Mouse (Mus musculus): Measurements from ENCODE around the gene Ndufb8. TPM values are rescaled to one million over a fixed set of nuclear protein-coding genes. Genes with fewer than 3 reads are reported as not detected.

Ndufb8 gene
- polyA plus RNA-seq, 1 experiment = 648 TPM

DNA sequence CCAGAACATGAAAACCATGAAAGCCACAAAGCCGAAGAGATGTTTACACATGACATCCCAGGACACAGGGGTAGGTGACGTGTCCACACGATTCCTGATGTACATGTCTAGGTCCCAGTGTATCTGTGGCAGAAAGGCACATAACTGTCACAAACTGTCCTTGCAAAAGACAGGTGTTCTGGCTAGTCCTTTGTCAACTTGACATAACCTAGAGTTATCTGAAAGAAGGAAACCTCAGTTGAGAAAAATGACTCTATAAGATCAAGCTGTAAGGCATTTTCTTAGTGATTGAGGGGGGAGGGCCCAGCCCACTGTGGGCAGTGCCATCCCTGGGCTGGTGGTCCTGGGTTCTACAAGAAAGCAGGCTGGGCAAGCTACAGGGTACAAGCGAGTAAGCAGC is 2.5 kb downstream of the Ndufb8 start, which contains the start of gene Gm20538:
TSS of gene Gm20538 (minus strand) at position 101 of the 400 bp plus-strand sequence.
- Histone ChIP-seq H3K4me2 (ENCODE audit: low read depth) (peak within 1 kb of the TSS; percentile 90), H3K4me3 (no peak within 1 kb of the TSS), H3K27me3 (ENCODE audit: control insufficient read depth, insufficient read depth, insufficient read length) (no peaks in the 10 kb centered on the region), H3K36me3 (ENCODE audit: control insufficient read depth, insufficient read depth) (peaks cover 24% of the 10 kb centered on the region), H3ac (ENCODE audit: control insufficient read depth, insufficient read length) (no peak within 1 kb of the TSS), H3K79me2 (ENCODE audit: control insufficient read depth, insufficient read depth) (peaks cover 24% of the 10 kb centered on the region)
- TF ChIP-seq POLR2AphosphoS2 (IDR thresholded peaks at IDR 0.05; ENCODE audit: insufficient read length, low read depth) (no peak), MYOG (IDR thresholded peaks at IDR 0.05; ENCODE audit: control insufficient read depth in 1 of 3, insufficient read depth in 1 of 3, insufficient read length in 2 of 3, low read depth in 2 of 3) (no peak), MYOD1 (IDR thresholded peaks at IDR 0.05; ENCODE audit: control insufficient read depth in 1 of 3, insufficient read length in 2 of 3, low read depth in 2 of 3) (no peak), TCF12 (IDR thresholded peaks at IDR 0.05; ENCODE audit: insufficient read depth, poor library complexity, severe bottlenecking) (no peak)

DNA sequence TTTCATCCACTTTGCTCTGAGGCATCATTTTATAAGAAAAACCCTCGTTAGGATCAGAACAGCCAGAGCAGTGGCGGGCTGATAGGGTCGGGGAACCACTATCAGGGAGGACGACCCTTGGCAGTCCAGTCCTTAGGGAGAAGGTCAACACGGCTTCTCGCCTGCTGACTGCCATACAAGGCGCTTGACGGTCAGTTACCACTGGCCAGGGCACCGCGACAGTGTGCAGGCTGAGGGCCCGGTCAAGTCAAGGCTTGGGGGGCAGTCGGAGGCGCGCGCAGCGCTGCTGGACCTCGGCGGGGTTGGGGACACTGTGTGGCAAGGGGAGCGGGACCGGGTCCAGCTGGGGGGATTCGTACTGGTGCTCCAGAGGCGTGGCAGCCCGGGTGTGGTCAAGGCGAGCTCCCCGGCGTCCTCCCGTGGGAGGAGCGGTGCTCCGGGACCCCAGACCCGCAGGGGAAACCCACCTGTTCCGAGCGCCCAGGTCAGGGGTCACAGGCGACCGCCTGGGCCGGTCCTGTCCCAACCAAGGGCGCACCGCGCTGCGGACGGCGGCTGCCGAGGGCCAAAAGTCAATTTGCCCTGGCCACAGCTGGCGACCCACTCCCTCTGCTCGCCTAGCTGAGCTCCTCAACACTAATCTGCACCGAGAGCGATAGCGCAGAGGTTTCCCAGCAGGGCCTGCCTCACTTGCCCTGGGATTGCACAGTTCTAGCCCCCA is 9.8 kb downstream of the Ndufb8 start, which contains the start of gene Sec31b:
TSS of gene Sec31b (minus strand) at position 544 of the 721 bp plus-strand sequence.
- no peaks in the 10 kb centered on the region for H3K79me2 ChIP-seq (ENCODE audit: control insufficient read depth, insufficient read depth)
- peak within 1 kb of the TSS; percentile 48 for H3K4me2 ChIP-seq (ENCODE audit: low read depth)
- no peak within 1 kb of the TSS for H3K4me3 ChIP-seq
- no peaks in the 10 kb centered on the region for H3K27me3 ChIP-seq (ENCODE audit: control insufficient read depth, insufficient read depth, insufficient read length)
- H3ac ChIP-seq (ENCODE audit: control insufficient read depth, insufficient read length) = no peak within 1 kb of the TSS
- peaks cover 24% of the 10 kb centered on the region for H3K36me3 ChIP-seq (ENCODE audit: control insufficient read depth, insufficient read depth)
- TF ChIP-seq REST (IDR thresholded peaks at IDR 0.05; ENCODE audit: insufficient read depth, insufficient read length) = no peak
- TF ChIP-seq USF1 (IDR thresholded peaks at IDR 0.05; ENCODE audit: low read depth) = no peak
- peak; percentile 28 for TF ChIP-seq POLR2AphosphoS2 (IDR thresholded peaks at IDR 0.05; ENCODE audit: insufficient read length, low read depth)
- no peak for TF ChIP-seq POLR2A (IDR thresholded peaks at IDR 0.05; ENCODE audit: insufficient read length, low read depth)
- TF ChIP-seq TCF12 (IDR thresholded peaks at IDR 0.05; ENCODE audit: insufficient read depth, poor library complexity, severe bottlenecking) = no peak
- no peak for TF ChIP-seq MYOD1 (IDR thresholded peaks at IDR 0.05; ENCODE audit: control insufficient read depth in 1 of 3, insufficient read length in 2 of 3, low read depth in 2 of 3)
- TF ChIP-seq CEBPB (IDR thresholded peaks at IDR 0.05; ENCODE audit: insufficient read depth, poor library complexity, severe bottlenecking) = no peak
- TF ChIP-seq MAX (IDR thresholded peaks at IDR 0.05; ENCODE audit: low read depth) = no peak

DNA sequence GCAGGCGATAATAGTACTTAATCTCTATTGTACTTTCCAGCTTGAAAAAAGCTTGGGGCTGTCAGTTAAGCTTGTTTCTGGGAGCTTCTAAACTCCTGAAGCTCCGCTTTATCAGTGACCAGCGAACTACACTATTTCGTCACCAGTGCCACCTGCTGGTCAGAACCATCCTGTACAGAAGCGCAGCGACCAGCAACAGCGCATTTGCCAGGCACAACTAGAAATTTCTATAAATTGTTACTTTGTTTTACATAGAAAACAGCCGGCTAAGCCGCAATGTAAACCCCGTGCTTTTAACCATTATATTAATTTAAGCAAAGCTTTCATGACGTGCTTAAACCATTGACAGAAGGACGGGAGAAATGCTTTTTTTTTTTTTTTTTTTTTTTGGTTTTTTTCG is 10.5 kb downstream of the Ndufb8 start:
- no peaks in the 10 kb centered on the region for H3K27me3 ChIP-seq (ENCODE audit: control insufficient read depth, insufficient read depth, insufficient read length)
- peak overlapping the region; percentile 48 for H3K4me2 ChIP-seq (ENCODE audit: low read depth)
- H3ac ChIP-seq (ENCODE audit: control insufficient read depth, insufficient read length) = no peak overlapping the region
- TF ChIP-seq TCF12 (IDR thresholded peaks at IDR 0.05; ENCODE audit: insufficient read depth, poor library complexity, severe bottlenecking) (no peak), SRF (IDR thresholded peaks at IDR 0.05; ENCODE audit: control insufficient read depth, insufficient read length, low read depth) (no peak), USF1 (IDR thresholded peaks at IDR 0.05; ENCODE audit: low read depth) (no peak), POLR2AphosphoS2 (IDR thresholded peaks at IDR 0.05; ENCODE audit: insufficient read length, low read depth) (no peak), E2F4 (IDR thresholded peaks at IDR 0.05; ENCODE audit: insufficient read depth) (no peak), MYOG (IDR thresholded peaks at IDR 0.05; ENCODE audit: control insufficient read depth in 1 of 3, insufficient read depth in 1 of 3, insufficient read length in 2 of 3, low read depth in 2 of 3) (no peak), POLR2A (IDR thresholded peaks at IDR 0.05; ENCODE audit: insufficient read length, low read depth) (no peak)
- peaks cover 20% of the 10 kb centered on the region for H3K36me3 ChIP-seq (ENCODE audit: control insufficient read depth, insufficient read depth)
- no peak overlapping the region for H3K4me3 ChIP-seq
- H3K79me2 ChIP-seq (ENCODE audit: control insufficient read depth, insufficient read depth) = no peaks in the 10 kb centered on the region

DNA sequence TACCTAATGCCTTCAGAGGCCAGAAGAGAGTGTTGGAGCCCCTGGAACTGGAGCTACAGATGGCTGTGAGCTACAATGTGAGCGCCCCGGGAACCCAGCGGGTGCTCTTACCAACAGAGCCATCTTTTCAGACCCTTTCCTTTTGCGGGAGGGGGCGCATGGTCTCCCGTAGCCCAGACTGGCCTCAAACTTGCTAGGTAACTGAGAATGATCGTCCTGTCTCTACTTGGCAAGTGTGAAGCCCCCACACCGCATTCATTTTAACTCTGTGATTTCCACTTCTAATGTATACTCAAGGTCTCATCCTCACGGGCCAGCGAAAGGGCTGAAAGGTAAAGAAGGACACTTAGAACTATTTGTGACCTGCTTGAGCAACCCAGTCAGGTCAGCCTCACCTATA is 10.9 kb downstream of the Ndufb8 start:
- Histone ChIP-seq H3K36me3 (ENCODE audit: control insufficient read depth, insufficient read depth) (peaks cover 16% of the 10 kb centered on the region), H3K79me2 (ENCODE audit: control insufficient read depth, insufficient read depth) (no peaks in the 10 kb centered on the region), H3K4me2 (ENCODE audit: low read depth) (no peak overlapping the region), H3K4me3 (no peak overlapping the region), H3ac (ENCODE audit: control insufficient read depth, insufficient read length) (no peak overlapping the region), H3K27me3 (ENCODE audit: control insufficient read depth, insufficient read depth, insufficient read length) (no peaks in the 10 kb centered on the region)
- TF ChIP-seq POLR2A (IDR thresholded peaks at IDR 0.05; ENCODE audit: insufficient read length, low read depth) (no peak), MYOG (IDR thresholded peaks at IDR 0.05; ENCODE audit: control insufficient read depth in 1 of 3, insufficient read depth in 1 of 3, insufficient read length in 2 of 3, low read depth in 2 of 3) (no peak), CEBPB (IDR thresholded peaks at IDR 0.05; ENCODE audit: insufficient read depth, poor library complexity, severe bottlenecking) (no peak), REST (IDR thresholded peaks at IDR 0.05; ENCODE audit: insufficient read depth, insufficient read length) (no peak), SRF (IDR thresholded peaks at IDR 0.05; ENCODE audit: control insufficient read depth, insufficient read length, low read depth) (no peak), E2F4 (IDR thresholded peaks at IDR 0.05; ENCODE audit: insufficient read depth) (no peak), TCF12 (IDR thresholded peaks at IDR 0.05; ENCODE audit: insufficient read depth, poor library complexity, severe bottlenecking) (no peak), MAX (IDR thresholded peaks at IDR 0.05; ENCODE audit: low read depth) (no peak), MYOD1 (IDR thresholded peaks at IDR 0.05; ENCODE audit: control insufficient read depth in 1 of 3, insufficient read length in 2 of 3, low read depth in 2 of 3) (no peak), POLR2AphosphoS2 (IDR thresholded peaks at IDR 0.05; ENCODE audit: insufficient read length, low read depth) (no peak), USF1 (IDR thresholded peaks at IDR 0.05; ENCODE audit: low read depth) (no peak), TCF3 (IDR thresholded peaks at IDR 0.05; ENCODE audit: insufficient read length, low read depth) (no peak)

DNA sequence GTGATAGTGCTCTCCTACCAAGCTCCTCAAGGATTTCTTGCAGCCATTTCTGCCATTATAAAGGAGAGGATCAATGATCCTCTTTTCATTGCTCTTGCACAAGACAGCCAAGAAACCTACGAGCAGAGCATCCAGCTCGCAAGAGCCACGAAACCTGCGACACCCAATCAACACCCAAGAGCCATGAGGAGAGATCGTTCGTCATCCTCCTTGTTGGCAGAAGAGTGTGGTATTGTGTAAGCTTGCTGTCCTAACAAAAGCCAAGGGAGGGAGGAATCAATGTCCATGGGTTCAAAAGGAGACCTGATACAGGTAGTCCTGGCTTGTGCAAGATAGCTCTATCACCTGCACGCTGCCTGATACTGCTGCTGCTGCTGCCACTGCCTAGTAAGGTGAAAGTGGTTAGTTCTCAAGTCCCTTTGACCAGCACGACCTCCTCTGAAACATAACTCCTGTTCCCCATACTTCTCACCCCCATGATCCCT is 12.5 kb downstream of the Ndufb8 start:
- H3K36me3 ChIP-seq (ENCODE audit: control insufficient read depth, insufficient read depth) = peaks cover under 1% of the 10 kb centered on the region
- peaks cover 14% of the 10 kb centered on the region for H3K27me3 ChIP-seq (ENCODE audit: control insufficient read depth, insufficient read depth, insufficient read length)
- no peaks in the 10 kb centered on the region for H3K79me2 ChIP-seq (ENCODE audit: control insufficient read depth, insufficient read depth)
- H3K4me2 ChIP-seq (ENCODE audit: low read depth) = no peak overlapping the region
- no peak overlapping the region for H3ac ChIP-seq (ENCODE audit: control insufficient read depth, insufficient read length)
- TF ChIP-seq E2F4 (IDR thresholded peaks at IDR 0.05; ENCODE audit: insufficient read depth) (no peak), REST (IDR thresholded peaks at IDR 0.05; ENCODE audit: insufficient read depth, insufficient read length) (no peak), SRF (IDR thresholded peaks at IDR 0.05; ENCODE audit: control insufficient read depth, insufficient read length, low read depth) (no peak), MAX (IDR thresholded peaks at IDR 0.05; ENCODE audit: low read depth) (no peak), TCF12 (IDR thresholded peaks at IDR 0.05; ENCODE audit: insufficient read depth, poor library complexity, severe bottlenecking) (no peak), MYOG (IDR thresholded peaks at IDR 0.05; ENCODE audit: control insufficient read depth in 1 of 3, insufficient read depth in 1 of 3, insufficient read length in 2 of 3, low read depth in 2 of 3) (no peak)
- H3K4me3 ChIP-seq = no peak overlapping the region
